Mouse (Mus musculus) ES-E14 (cell line): ENCODE data around the gene Cntnap2.

Experiments used
- CHD2 ChIP-seq: IDR thresholded peaks from 2 replicates; pipeline ENCODE4 v1.6.1; 2014; ENCODE audit warnings: mild to moderate bottlenecking, low read depth, low read length, inconsistent platforms
- HCFC1 ChIP-seq: IDR thresholded peaks from 2 replicates; pipeline ENCODE4 v1.6.1; 2012; ENCODE audit warnings: low read length, inconsistent platforms, borderline replicate concordance; ENCODE audit not compliant: insufficient read depth
- ZNF384 ChIP-seq: IDR thresholded peaks from 2 replicates; pipeline ENCODE4 v1.6.1; 2012; ENCODE audit warnings: low read depth, low read length, inconsistent platforms

- no peak for TF ChIP-seq ZNF384
- TF ChIP-seq HCFC1, result no peak
- TF ChIP-seq CHD2, result no peak
Measured at GRCm38 (mm10) chr6:46420349-46420748, 1361.2 kb downstream of the Cntnap2 start.
